Mouse (Mus musculus): Measurements from ENCODE around the gene Pitpnm1.

Gene Pitpnm1

DNA sequence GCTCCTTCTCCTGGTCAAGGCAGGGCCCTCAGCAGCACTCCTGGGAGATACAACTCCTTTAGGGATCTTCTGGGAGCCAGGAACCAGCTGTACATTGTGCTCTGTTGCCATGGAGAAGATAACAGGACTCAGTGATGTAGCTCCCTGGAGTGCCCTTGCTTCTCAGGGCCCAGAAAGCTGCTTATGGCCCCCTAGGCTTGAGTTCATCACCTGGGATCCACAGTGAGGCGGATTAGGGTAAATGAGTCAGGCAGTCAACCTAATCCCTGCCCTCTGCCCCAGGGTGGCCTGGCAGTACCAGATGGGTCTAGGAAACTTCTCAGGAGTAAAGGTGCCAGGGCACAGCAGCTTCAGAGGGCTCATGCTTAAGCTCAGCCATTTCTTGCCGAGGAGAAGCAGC, 39.6 kb downstream of the Pitpnm1 start, which contains the start of gene Gpr152:
Gpr152 (plus strand) TSS at position 342 of the 400 bp plus-strand sequence.
- DNase-seq (ENCODE audit: low read depth, low spot score) = peak; percentile 92

DNA sequence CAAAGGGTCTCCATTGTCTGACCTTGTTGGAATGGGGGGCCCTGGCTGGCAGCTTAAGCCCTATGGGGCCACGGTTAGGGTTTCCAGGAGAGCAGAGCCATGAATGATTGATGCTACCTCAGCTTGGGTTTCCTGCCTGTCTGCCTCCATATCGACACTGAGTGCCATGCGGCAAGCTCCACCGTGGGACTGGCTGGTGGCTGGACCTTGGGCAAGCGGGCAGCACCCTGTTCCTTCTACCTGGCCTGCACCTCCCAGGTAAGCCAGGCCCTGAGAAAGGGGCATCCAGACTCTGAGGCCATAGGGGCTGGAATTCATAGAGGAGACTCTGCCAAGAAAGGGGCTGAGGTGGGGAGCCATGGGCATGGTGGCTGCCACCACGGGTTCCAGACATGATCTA, 40.3 kb downstream of the Pitpnm1 start:
- no peak for DNase-seq (ENCODE audit: low read depth, low spot score)

DNA sequence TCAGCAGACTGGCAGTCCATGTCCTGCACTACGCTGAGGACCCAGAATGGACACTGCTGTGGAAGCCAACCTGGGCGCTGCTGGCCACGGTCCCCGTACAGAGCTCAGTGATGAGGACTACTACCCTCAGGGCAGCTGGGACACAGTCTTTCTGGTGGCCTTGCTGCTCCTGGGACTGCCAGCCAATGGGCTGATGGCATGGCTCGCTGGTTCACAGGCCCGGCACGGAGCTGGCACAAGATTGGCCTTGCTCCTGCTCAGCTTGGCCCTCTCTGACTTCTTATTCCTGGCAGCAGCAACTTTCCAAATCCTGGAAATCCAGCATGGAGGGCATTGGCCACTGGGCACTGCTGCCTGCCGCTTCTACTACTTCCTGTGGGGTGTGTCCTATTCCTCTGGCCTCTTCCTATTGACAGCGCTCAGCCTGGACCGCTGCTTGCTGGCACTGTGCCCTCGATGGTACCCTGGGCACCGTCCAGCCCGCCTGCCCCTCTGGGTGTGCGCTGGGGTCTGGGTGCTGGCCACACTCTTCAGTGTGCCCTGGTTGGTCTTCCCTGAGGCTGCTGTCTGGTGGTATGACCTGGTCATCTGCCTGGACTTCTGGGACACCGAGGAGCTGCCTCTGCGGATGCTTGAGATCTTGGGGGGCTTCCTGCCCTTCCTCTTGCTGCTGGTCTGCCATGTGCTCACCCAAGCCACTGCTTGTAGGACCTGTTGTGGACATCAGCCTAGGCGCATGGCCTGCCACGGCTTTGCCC, 42.8 kb downstream of the Pitpnm1 start:
- no peak for DNase-seq (ENCODE audit: low read depth, low spot score)

DNA sequence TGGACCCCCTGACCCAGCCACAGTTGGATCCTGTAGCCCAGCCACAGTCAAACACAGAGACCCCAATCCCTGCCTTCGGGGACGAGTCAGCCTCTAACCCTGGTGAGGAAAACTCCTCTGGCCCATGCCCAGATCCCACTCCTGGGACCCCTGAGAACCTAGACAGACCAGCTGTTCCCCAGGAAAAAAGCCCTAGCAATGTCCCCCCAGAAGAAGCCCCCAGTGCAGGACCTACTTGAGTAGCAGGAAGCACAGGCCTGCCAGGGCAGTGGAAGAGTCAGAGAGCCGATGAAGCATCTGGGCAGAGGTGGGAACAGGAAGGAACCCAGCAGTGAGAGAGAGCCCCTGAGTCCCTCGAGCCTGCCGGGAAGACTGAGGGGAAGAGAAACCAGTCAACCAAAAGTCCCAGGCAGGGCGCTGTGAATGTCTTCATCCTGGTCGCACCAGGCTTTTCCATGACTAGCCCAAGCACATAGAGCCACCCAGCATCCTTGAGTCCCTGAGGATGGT, 44.0 kb downstream of the Pitpnm1 start, which contains the start of gene Cabp4:
Cabp4 (minus strand) TSS at position 275 of the 510 bp plus-strand sequence.
- no peak for DNase-seq (ENCODE audit: low read depth, low spot score)

DNA sequence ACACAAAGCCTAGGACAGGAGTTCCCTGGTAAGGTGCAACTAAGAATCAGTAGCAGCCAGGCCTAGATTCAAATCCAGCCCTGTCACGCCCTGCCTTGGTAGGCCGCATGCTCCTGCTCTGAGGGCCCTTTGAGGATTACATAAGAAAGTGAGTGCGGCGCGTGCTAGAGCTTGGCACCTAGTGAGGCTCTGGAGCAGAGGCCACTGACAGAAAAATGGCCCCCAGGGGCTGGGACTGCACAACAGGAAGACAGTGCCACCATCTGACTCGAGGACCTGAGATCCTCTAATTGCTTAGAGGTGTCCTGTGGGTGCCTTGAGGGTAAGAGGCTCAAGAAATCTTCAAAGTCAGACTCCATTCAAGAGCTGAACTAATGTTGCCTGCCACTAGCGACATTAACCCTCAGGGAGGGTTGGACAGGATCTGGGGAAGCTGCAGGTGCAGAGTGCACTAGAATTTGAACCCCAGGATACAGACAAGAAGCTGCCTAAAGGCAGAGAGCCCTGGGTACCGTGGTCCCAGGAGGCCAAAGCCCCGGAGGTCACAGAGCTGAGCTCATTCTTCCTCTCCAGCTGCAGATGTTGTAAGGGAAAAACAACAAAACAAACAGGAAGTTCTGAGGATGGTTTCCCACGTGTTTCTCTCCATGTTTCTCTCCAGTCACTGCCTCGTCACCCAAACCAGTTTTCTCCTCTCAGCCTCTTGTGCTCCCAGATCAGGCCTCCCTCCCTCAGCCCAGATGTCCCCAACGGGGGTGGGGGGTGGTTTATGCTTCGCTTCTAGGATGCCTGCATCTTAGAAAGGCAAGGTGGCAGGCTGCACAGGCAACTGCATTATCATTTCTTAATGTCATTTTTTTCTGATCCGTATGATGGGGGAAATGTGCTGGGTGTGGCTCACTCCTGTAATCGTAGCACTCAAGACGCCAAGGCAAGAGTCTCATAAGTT, 45.0 kb downstream of the Pitpnm1 start:
- no peak for DNase-seq (ENCODE audit: low read depth, low spot score)

DNA sequence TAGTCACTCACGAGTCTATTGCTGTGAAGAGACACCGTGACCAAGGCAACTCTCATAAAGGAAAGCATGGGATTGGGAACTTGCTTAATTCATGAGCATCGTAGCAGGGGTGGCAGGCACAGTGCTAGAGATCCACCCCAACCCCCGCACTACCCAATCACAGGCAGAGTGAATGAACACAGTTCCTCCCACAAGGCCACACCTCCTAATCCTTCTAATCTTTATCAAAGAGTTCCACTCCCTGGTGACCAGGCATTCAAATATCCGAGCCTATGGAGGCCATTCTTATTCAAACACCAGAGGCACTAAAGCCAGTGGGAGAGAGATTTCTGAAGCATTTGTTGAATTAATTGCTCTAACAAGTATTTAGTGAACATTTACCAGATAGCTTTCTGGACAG, 46.1 kb downstream of the Pitpnm1 start:
- DNase-seq (ENCODE audit: low read depth, low spot score) = no peak

DNA sequence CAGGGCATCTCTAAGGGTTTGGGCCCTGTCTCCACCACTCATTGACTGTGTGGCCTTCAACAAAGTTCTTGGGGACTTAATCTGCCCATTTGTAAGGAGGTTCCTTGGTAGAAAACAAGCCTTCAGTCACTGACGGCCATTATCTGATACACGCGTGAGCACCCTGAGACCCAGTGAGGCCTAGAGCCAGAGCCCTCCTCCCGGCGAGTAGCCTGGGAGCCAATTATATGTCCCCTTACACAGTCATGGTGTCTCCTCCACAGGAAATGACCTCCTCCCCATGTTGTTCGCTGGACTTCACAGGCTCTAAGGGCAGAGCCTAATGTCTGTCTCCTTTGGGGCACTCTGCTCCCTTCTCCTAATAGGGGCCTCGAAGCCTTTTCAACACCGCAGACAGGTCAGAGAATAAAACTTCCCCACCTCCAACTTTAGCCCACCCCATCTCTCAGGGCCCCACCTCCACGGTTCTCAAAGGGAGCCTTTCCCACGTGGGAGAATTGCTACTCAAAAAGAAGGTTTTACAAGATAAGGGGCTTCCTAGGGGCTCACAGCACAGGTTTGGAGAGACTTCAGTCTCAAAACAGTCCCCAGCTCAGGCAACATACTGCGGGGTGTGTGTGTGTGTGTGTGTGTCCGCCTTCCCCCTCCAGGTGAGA, 46.7 kb downstream of the Pitpnm1 start:
- no peak for DNase-seq (ENCODE audit: low read depth, low spot score)

DNA sequence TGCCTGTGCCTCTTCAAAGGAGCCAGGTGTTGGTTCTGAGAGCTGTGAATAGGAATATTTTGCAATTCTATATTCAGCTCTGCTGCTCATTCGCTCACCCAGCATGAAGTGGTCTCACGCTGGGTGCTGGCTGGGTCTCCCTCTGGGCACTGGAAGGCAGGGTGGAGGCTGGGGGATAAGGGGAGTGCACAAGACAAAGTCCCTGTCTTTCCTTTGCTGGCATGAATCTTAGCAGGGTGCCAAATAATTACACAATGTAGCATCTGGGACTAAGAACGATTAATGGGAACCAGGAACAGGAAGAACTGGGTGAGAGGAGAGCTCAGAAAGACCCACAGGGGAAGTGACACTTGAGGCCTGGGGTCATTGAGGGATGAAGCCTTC, 47.2 kb downstream of the Pitpnm1 start:
- DNase-seq (ENCODE audit: low read depth, low spot score) = no peak

DNA sequence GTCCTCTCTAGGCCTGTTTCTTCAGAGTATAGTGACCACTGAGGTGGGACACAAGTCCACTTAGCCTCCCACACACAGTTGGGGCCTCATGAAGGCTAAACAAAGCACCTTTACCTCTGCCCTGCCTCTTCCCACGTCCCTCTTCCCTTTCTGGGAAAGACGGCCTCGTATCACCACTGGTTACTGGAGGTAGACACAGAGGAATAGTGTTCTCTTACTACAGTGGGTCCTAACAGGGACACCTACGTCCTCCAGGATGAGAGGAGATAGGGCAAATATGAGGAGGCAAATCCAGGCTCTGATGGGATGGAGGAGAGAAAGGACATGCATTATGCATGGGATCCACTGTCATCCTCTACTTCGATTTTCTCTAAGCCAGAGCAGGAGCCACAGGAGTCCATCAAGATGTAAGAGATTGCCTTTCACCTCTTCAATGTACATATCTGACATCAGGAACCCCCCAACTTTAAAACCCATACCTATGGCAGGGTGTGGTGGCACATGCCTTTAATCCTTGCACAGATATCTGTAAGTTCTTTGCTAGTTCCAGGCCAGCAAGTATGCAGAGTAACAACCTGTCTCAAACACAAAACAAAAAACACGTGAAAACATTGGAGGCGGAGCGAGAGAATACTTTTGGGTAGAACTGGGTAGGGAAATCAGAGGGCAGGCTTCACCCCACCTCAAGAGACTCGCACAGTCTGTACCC, 48.1 kb downstream of the Pitpnm1 start:
- no peak for DNase-seq (ENCODE audit: low read depth, low spot score)

DNA sequence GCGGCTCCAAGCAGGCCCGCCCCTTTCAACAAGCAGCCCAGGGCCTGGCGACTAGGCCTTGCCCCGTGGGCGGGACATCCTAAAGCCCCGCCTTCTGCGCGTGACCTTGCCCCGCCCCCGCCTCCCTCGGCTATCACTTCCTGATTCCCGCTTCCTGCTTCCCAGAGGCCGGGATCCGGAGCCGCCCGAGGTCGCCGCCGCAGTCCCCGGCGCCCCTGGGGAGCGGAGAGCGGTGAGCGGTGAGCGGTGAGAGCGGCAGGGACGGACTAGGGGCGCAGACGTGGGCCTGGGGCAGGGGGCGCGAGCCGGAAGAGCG, 48.7 kb downstream of the Pitpnm1 start, which contains the start of gene Coro1b:
Coro1b (plus strand) TSS at position 129 of the 316 bp plus-strand sequence.
- DNase-seq (ENCODE audit: low read depth, low spot score) = peak; percentile 75

DNA sequence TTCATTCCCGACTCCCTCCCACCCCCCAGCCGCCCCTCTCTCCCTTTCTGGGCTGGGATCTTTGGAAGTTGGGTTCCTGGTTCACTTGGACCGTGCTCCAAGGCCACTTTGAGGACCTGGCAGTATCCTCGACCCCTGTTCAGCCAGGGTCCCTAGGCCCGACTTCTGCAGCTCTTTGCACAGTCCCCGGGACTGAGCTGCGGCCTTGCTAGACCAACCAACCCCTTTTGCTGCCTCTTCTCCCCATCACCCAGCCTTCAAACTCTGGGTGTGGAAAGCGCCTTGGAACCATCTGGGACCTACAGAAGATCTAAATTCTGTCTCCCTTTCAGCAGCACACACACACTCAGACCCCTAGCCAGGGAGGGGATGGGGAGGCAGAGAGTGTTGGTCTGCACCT, 49.0 kb downstream of the Pitpnm1 start:
- no peak for DNase-seq (ENCODE audit: low read depth, low spot score)

DNA sequence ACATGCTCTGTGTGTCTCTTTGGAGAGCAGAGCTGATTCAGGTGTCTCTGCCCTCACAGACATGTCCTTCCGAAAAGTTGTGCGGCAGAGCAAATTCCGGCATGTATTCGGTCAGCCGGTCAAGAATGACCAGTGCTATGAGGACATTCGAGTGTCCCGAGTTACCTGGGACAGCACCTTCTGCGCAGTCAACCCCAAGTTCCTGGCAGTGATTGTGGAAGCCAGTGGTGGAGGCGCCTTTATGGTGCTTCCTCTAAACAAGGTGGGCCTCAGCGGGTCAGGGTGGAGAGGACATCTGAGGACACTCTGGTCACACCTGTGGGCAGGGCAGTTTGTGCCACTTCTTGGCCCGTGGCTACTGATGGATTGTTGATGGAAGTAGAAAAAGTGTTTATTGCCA, 49.5 kb downstream of the Pitpnm1 start:
- no peak for DNase-seq (ENCODE audit: low read depth, low spot score)

DNA sequence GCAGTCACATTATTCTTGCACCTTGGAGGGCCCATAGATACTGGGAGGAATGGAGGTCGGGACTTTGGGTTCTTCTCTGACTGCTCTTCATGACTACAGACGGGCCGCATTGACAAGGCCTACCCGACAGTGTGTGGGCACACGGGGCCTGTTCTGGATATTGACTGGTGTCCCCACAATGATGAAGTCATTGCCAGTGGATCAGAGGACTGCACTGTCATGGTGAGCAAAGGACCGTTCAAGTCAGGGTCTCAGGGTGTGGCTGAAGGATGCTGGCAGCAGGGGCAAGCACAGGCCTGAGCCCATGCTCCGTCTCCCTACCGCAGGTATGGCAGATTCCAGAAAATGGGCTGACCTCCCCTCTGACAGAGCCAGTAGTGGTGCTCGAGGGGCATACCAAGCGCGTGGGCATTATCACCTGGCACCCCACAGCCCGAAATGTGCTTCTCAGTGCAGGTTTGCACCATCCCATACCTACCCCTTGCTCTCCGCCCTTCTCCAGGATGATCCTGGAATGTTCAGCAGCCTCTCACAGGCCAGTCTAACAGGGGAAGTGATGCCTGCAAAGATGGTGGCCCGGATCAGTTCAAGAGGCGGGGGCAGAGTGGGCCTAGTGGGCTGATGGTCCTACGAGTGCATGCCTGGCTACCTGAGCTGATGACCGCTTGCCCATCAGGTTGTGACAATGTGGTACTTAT, 50.1 kb downstream of the Pitpnm1 start:
- no peak for DNase-seq (ENCODE audit: low read depth, low spot score)

DNA sequence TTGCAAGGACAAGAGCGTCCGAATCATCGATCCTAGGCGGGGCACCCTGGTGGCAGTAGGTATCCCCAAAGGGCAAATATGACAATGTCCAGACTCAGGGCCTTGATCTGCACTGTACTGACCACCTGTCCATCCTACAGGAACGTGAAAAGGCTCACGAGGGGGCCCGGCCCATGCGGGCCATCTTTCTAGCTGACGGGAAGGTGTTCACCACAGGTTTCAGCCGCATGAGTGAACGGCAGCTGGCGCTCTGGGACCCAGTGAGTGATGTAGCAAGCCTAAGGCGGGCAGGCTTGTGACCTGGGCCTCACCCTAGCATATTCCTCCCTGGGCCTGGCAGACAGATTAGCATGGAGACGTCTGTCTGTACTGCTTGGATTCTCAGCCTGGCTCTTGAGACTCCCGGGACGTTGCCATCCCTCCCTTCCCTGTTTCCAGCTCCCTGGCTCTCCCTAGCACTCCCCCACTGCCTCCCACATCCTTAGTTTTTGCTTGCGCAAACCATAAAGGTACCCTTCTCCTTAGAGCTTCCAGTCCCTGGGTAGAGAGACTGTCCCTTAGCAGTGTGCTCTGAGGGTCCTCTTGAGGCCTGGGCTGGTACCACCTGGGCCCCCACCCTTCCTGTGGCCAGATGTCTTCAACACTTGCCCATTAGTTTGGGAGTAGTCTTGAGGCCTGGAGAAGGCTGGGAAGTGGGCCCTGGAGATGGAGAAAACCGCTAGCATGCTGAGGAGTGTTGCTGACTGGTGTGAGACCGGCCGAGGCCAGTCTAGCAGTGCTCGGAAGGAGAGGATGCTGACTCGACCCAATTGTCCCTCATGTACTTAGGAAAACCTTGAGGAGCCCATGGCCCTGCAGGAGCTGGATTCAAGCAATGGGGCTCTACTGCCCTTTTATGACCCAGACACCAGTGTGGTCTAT, 51.0 kb downstream of the Pitpnm1 start:
- DNase-seq (ENCODE audit: low read depth, low spot score) = no peak

DNA sequence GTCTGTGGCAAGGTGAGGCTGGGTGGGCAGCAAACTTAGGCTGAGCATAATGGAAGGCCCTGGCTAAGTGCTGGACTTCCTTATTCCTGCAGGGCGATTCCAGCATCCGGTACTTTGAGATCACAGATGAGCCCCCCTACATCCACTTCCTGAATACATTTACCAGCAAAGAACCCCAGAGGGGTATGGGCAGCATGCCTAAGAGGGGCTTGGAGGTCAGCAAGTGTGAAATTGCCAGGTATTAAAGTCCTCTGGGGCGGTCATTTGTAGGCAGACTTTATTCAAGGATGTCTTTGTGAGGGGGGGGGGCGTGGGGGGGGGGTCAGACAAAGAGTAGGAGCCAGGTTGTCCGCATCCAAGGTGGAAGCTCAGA, 51.7 kb downstream of the Pitpnm1 start:
- no peak for DNase-seq (ENCODE audit: low read depth, low spot score)

DNA sequence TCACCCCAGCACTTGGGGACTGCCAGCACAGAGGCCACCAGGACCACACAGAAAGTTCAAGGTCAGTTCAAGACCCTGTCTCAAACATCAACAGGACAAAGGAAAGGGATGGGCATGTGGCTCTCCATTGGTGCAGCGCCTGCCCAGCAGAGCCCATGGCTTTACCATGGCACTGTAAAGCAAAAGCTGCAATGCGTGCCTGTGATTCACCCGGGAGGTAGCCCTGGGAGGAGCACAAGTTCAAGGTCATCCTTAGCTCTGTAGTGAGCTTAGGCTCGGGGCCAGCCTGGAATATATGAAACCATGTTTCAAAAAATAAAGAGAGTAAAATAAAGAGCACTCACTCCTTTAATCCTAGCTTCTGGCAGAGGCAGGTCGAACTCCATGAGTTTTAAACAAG, 52.1 kb downstream of the Pitpnm1 start:
- no peak for DNase-seq (ENCODE audit: low read depth, low spot score)

DNA sequence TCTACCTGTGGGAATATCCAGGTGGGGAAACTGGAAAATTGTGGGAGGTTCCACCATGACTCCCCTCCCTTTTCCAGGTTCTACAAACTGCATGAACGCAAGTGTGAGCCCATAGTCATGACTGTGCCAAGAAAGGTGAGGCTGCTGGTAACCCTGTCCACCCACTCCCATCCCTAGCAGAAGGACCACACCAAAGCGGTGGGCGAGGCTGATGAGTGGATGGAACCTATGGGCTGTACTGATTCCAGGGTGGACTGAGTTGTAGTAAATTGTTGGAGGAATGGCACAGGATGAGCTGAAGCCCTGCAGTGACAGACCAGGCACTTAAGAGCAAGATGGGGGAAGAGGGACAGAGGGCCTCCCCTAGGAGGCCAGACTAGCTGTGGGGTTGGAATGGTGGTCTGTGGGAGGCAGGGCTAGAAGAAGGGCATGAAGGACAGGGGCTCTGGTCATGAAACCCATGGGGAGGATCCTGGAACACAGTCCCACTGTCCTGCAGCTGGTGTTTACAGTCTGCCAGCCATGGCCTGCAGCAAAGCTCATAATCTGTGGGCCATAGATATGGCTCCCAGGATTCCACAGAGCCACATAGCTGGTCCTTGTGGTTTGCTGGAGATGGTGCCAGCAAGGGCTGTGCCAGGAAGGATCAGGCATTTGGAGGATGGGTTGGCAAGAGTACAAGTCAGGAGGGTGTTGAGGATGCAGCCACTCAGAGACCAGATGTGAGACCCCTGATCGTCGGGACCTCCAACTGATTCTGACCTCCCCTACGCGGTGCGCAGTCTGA, 52.8 kb downstream of the Pitpnm1 start:
- no peak for DNase-seq (ENCODE audit: low read depth, low spot score)

DNA sequence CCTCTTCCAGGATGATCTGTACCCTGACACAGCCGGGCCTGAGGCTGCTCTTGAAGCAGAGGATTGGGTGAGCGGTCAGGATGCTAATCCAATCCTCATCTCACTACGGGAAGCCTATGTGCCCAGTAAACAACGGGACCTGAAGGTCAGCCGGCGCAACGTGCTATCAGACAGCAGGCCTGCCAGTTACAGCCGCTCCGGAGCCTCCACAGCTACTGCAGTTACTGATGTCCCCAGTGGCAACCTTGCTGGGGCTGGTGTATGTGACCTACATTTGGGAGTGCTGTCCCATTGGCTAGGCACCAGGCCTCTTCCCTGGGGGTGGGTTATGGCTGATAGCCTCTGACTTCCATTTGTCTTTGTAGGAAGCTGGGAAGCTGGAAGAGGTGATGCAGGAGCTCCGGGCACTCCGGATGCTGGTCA, 53.4 kb downstream of the Pitpnm1 start, which contains the start of gene Ptprcap:
Ptprcap (plus strand) TSS at position 373 of the 423 bp plus-strand sequence.
- peak; percentile 61 for DNase-seq (ENCODE audit: low read depth, low spot score)
